Mouse (Mus musculus): Measurements from ENCODE around the gene Plcxd3. TPM values are rescaled to one million over a fixed set of nuclear protein-coding genes. Genes with fewer than 3 reads are reported as not detected.

The Plcxd3 gene
- 0.12 TPM in 1 of 2 replicates, not detected in the other for polyA plus RNA-seq (2012; rRNA removed; ENCODE audit: low replicate concordance)

GRCm38 (mm10) chr15:4375423-4376220, at the start of gene Plcxd3:
Gene Plcxd3, plus strand, starts transcription at chr15:4375491.

